24 mouse cellular contexts compared by ENCODE assay signal in the genomic region with DNA sequence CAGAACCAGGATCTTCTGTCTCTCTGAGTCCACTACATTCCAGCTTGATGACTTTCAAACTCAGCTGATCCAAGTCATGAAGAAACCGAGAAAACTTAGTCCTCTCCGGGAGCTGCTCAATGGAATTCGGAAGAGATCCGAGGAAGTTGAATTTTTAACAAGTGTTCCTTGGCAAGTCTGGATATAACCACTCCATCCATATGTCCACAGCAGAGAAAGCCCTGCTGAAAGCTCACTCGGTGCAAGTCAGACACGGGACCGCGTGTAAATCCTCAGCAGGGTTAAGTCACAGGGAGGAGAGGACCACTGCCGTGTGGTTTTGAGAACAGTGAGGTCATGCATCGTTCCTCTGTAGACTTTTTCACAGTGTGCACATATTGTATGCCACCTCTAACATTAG. TPM values are rescaled to one million over a fixed set of nuclear protein-coding genes. Genes with fewer than 3 reads are reported as not detected.
"Had no signal": no experiment of that assay in that cellular context is flagged by ENCODE, and none has a peak within 500 bp of the region (broad histone marks: within the 10 kb centered on the region; RNA-seq: fewer than 3 reads in every experiment).

No protein-coding gene starts in this region.

- ATAC-seq: hindbrain, embryonic 16.5 days; hindbrain, postnatal 0 days; inflammation-experienced regulatory T-cells, adult 6 months; intestine, embryonic 15.5 days; intestine, embryonic 16.5 days; intestine, postnatal 0 days had no signal

- DNase-seq: heart, postnatal 10 days; heart, postnatal 14 days; heart, postnatal 36 days; heart, postnatal 4 days; kidney, adult 11 months; kidney, adult 18-20 months; kidney, adult 2 months; kidney, adult 8-10 months; kidney, adult 9 months; kidney, postnatal 10 days; kidney, postnatal 14 days; kidney, postnatal 25 days; kidney, postnatal 36 days; kidney, postnatal 4 days; layer of hippocampus, adult 9-11 months; layer of hippocampus, postnatal 36 days had no signal

RNA-seq across cellular contexts. Expression of a gene that starts 5.9 kb away (rescaled TPM):
- total RNA-seq: heart, postnatal 10 days; heart, postnatal 14 days; heart, postnatal 25 days; heart, postnatal 36 days; heart, postnatal 4 days; hematopoietic stem cell, adult 5-6 weeks had no signal
